Mouse (Mus musculus): Measurements from ENCODE around the gene Gfy. TPM values are rescaled to one million over a fixed set of nuclear protein-coding genes. Genes with fewer than 3 reads are reported as not detected.

The Gfy gene
- total RNA-seq, 1 experiment from 2014 or later = not detected

GRCm38 (mm10) chr7:45126844-45127699 is 52.3 kb downstream of the Gfy start:
- DNase-seq = no peak

Small RNA genes within 50 kb of the gene (microRNA-seq; reads per million reads assigned to microRNA genes)
- gene Mir5121 (43.5 to 50.2 reads per million in 2 experiments), gene Mir7055 (0 reads per million in 2 experiments)

Other genes starting within 250 kb of the Gfy start
- gene Tsks, start 236.4 kb downstream of the Gfy start, total RNA-seq (2021) = not detected in 2 replicates
- gene Cpt1c, start 204.7 kb downstream of the Gfy start, total RNA-seq (2021) = 9.6 and 12.4 TPM in 2 replicates
- 224 and 250 TPM in 2 replicates for gene Prmt1, start 193.0 kb downstream of the Gfy start, total RNA-seq (2021)
- gene Irf3, start 181.9 kb downstream of the Gfy start, total RNA-seq (2021) = 95.1 and 108 TPM in 2 replicates
- 16.1 and 16.6 TPM in 2 replicates for gene Bcl2l12, start 180.9 kb downstream of the Gfy start, total RNA-seq (2021)
- 76.3 and 77.2 TPM in 2 replicates for gene Scaf1, start 163.2 kb downstream of the Gfy start, total RNA-seq (2021)
- gene Rras, start 161.6 kb downstream of the Gfy start, total RNA-seq (2021) = 60.3 and 63.4 TPM in 2 replicates
- gene Prr12, start 126.7 kb downstream of the Gfy start, total RNA-seq (2021) = 42.6 and 44.6 TPM in 2 replicates
- 41.6 and 47.5 TPM in 2 replicates for gene Nosip, start 117.1 kb downstream of the Gfy start, total RNA-seq (2021)
- 16.0 and 16.3 TPM in 2 replicates for gene Prrg2, start 116.9 kb downstream of the Gfy start, total RNA-seq (2021)
- 38.2 and 39.1 TPM in 2 replicates for gene Rcn3, start 87.3 kb downstream of the Gfy start, total RNA-seq (2021)
- gene Fcgrt, start 75.7 kb downstream of the Gfy start, total RNA-seq (2021) = 138 and 152 TPM in 2 replicates
- 1,189 and 1,386 TPM in 2 replicates for gene Rps11, start 55.1 kb downstream of the Gfy start, total RNA-seq (2021)
- 1,693 and 2,079 TPM in 2 replicates for gene Rpl13a, start 50.8 kb downstream of the Gfy start, total RNA-seq (2021)
- not detected in 2 replicates for gene Gm45713, start 43.3 kb downstream of the Gfy start, total RNA-seq (2021)
- 13.3 and 25.0 TPM in 2 replicates for gene Flt3l, start 43.1 kb downstream of the Gfy start, total RNA-seq (2021)
- gene Pih1d1, start 25.3 kb downstream of the Gfy start, total RNA-seq (2021) = 55.6 and 58.5 TPM in 2 replicates
- 59.8 and 59.9 TPM in 2 replicates for gene Aldh16a1, start 25.0 kb downstream of the Gfy start, total RNA-seq (2021)
- gene Slc17a7, start 15.6 kb downstream of the Gfy start, total RNA-seq (2021) = 0.22 and 0.79 TPM in 2 replicates
- not detected in 2 replicates for gene Pth2, start 1.4 kb upstream of the Gfy start, total RNA-seq (2021)
- 0.22 and 0.23 TPM in 2 replicates for gene Ccdc155, start 25.3 kb upstream of the Gfy start, total RNA-seq (2021)
- 0.98 TPM in 1 of 2 replicates, not detected in the other for gene Dkkl1, start 32.6 kb upstream of the Gfy start, total RNA-seq (2021)
- 17.8 and 19.2 TPM in 2 replicates for gene Tead2, start 36.2 kb upstream of the Gfy start, total RNA-seq (2021)
- gene Cd37, start 59.5 kb upstream of the Gfy start, total RNA-seq (2021) = 7.3 and 40.7 TPM in 2 replicates
- gene Slc6a16, start 61.5 kb upstream of the Gfy start, total RNA-seq (2021) = not detected in 2 replicates
- not detected in 2 replicates for gene Slc6a21, start 97.9 kb upstream of the Gfy start, total RNA-seq (2021)
- 13.5 and 15.1 TPM in 2 replicates for gene Trpm4, start 154.2 kb upstream of the Gfy start, total RNA-seq (2021)
- 0.15 and 0.45 TPM in 2 replicates for gene Hrc, start 155.7 kb upstream of the Gfy start, total RNA-seq (2021)
- gene Ppfia3, start 187.4 kb upstream of the Gfy start, total RNA-seq (2021) = 2.1 and 2.4 TPM in 2 replicates
- gene Lin7b, start 191.0 kb upstream of the Gfy start, total RNA-seq (2021) = 1.2 and 1.4 TPM in 2 replicates
- gene Snrnp70, start 216.2 kb upstream of the Gfy start, total RNA-seq (2021) = 265 and 280 TPM in 2 replicates
- gene Kcna7, start 226.1 kb upstream of the Gfy start, total RNA-seq (2021) = not detected in 2 replicates
- not detected in 2 replicates for gene Ntf5, start 234.1 kb upstream of the Gfy start, total RNA-seq (2021)
- not detected in 2 replicates for gene Lhb, start 241.3 kb upstream of the Gfy start, total RNA-seq (2021)

All from adrenal gland, postnatal 14 days (tissue).